Mouse (Mus musculus) spleen, adult 2 months (tissue): ENCODE measurements at regions not wholly inside any gene's neighbourhood (a gene's known extent, or its start where the extent isn't known, plus 50 kb on each side); places are given as distances from the start of the nearest gene placed in this dataset.

Experiments used
- CTCF ChIP-seq: fragments of 200-500 bp; IDR thresholded peaks from 2 replicates; pipeline ENCODE4 v1.5.1; 2011; ENCODE audit warnings: mild to moderate bottlenecking, inconsistent platforms; ENCODE audit not compliant: insufficient read depth, insufficient read length, insufficient replicate concordance; ENCODE audit errors: extremely low read depth
- POLR2A ChIP-seq: fragments of 200-500 bp; IDR thresholded peaks from 2 replicates; pipeline ENCODE4 v1.6.1; 2011; ENCODE audit warnings: low read depth, low read length, inconsistent platforms

GRCm38 (mm10) chr1:52298336-52298735 is 65.3 kb upstream of the Gls start:
- no peak for TF ChIP-seq CTCF
- TF ChIP-seq POLR2A: no peak
